Mouse (Mus musculus): ENCODE measurements around the gene Nf1. TPM values are rescaled to one million over a fixed set of nuclear protein-coding genes. Genes with fewer than 3 reads are reported as not detected.

Nf1 gene
- polyA plus RNA-seq, 1 experiment from 2014 or later = 4.1 TPM

- Histone ChIP-seq H3K4me1 (ENCODE audit: control insufficient read depth, insufficient read depth, low read length) (0 out of 2 replicates have a peak, but pooled peaks cover 6% of the 10 kb centered on the region), H3K4me3 (replicated peaks; ENCODE audit: low read length) (no peak overlapping the region), H3K27me3 (ENCODE audit: control insufficient read depth, insufficient read depth, low read length) (no peaks in the 10 kb centered on the region), H3K9me3 (replicated peaks; ENCODE audit: control insufficient read depth, low read length) (no peaks in the 10 kb centered on the region), H3K36me3 (ENCODE audit: control insufficient read depth, insufficient read depth, low read length) (peaks cover 2% of the 10 kb centered on the region; the same call in 1 of the 2 replicates), H3K9ac (ENCODE audit: low read length) (no peak overlapping the region), H3K4me2 (ENCODE audit: low read depth, low read length) (no peak overlapping the region), H3K27ac (ENCODE audit: low read length) (no peak overlapping the region)
- peak; percentile 69; the same call in 1 of the 2 replicates for ATAC-seq (ENCODE audit: insufficient read depth, low FRiP score)
- 55% methylated on average over 6 of the region's 6 CpGs for WGBS
These were observed 143.9 kb downstream of the Nf1 start for GRCm38 (mm10) chr11:79483392-79483791.

GRCm38 (mm10) chr11:79483876-79484528 lies 144.5 kb downstream of the Nf1 start:
- Histone ChIP-seq H3K9me3 (replicated peaks; ENCODE audit: control insufficient read depth, low read length) (no peaks in the 10 kb centered on the region), H3K4me1 (ENCODE audit: control insufficient read depth, insufficient read depth, low read length) (peaks cover 6% of the 10 kb centered on the region; the same call in 1 of the 2 replicates), H3K36me3 (ENCODE audit: control insufficient read depth, insufficient read depth, low read length) (peaks cover 2% of the 10 kb centered on the region; the same call in 1 of the 2 replicates), H3K4me2 (ENCODE audit: low read depth, low read length) (no peak overlapping the region), H3K27me3 (ENCODE audit: control insufficient read depth, insufficient read depth, low read length) (no peaks in the 10 kb centered on the region), H3K27ac (ENCODE audit: low read length) (peak overlapping the region; percentile 77), H3K4me3 (replicated peaks; ENCODE audit: low read length) (no peak overlapping the region), H3K9ac (ENCODE audit: low read length) (no peak overlapping the region)
- peak; percentile 84 for ATAC-seq (ENCODE audit: insufficient read depth, low FRiP score)
- WGBS = 61% methylated on average over 7 of the region's 7 CpGs

GRCm38 (mm10) chr11:79484721-79485120 lies 145.2 kb downstream of the Nf1 start:
- no peaks in the 10 kb centered on the region for H3K9me3 ChIP-seq (replicated peaks; ENCODE audit: control insufficient read depth, low read length)
- no peak overlapping the region for H3K4me3 ChIP-seq (replicated peaks; ENCODE audit: low read length)
- H3K27ac ChIP-seq (ENCODE audit: low read length) = no peak overlapping the region
- peaks cover 9% of the 10 kb centered on the region; the same call in 1 of the 2 replicates for H3K4me1 ChIP-seq (ENCODE audit: control insufficient read depth, insufficient read depth, low read length)
- no peak overlapping the region for H3K9ac ChIP-seq (ENCODE audit: low read length)
- H3K4me2 ChIP-seq (ENCODE audit: low read depth, low read length) = no peak overlapping the region
- no peak for ATAC-seq (ENCODE audit: insufficient read depth, low FRiP score)
- H3K27me3 ChIP-seq (ENCODE audit: control insufficient read depth, insufficient read depth, low read length) = no peaks in the 10 kb centered on the region
- peaks cover 2% of the 10 kb centered on the region; the same call in 1 of the 2 replicates for H3K36me3 ChIP-seq (ENCODE audit: control insufficient read depth, insufficient read depth, low read length)

- Histone ChIP-seq H3K9me3 (replicated peaks; ENCODE audit: control insufficient read depth, low read length) (no peaks in the 10 kb centered on the region), H3K4me1 (ENCODE audit: control insufficient read depth, insufficient read depth, low read length) (no peaks in the 10 kb centered on the region), H3K27me3 (ENCODE audit: control insufficient read depth, insufficient read depth, low read length) (no peaks in the 10 kb centered on the region), H3K27ac (ENCODE audit: low read length) (no peak overlapping the region), H3K36me3 (ENCODE audit: control insufficient read depth, insufficient read depth, low read length) (no peaks in the 10 kb centered on the region), H3K9ac (ENCODE audit: low read length) (no peak overlapping the region), H3K4me3 (replicated peaks; ENCODE audit: low read length) (no peak overlapping the region), H3K4me2 (ENCODE audit: low read depth, low read length) (no peak overlapping the region)
- 79% methylated on average over 10 of the region's 10 CpGs for WGBS
- no peak for ATAC-seq (ENCODE audit: insufficient read depth, low FRiP score)
These were observed 155.7 kb downstream of the Nf1 start for GRCm38 (mm10) chr11:79494976-79495800.

- Histone ChIP-seq H3K36me3 (ENCODE audit: control insufficient read depth, insufficient read depth, low read length) (no peaks in the 10 kb centered on the region), H3K9ac (ENCODE audit: low read length) (no peak overlapping the region), H3K27me3 (ENCODE audit: control insufficient read depth, insufficient read depth, low read length) (no peaks in the 10 kb centered on the region), H3K4me3 (replicated peaks; ENCODE audit: low read length) (no peak overlapping the region), H3K4me1 (ENCODE audit: control insufficient read depth, insufficient read depth, low read length) (no peaks in the 10 kb centered on the region), H3K27ac (ENCODE audit: low read length) (no peak overlapping the region), H3K9me3 (replicated peaks; ENCODE audit: control insufficient read depth, low read length) (no peaks in the 10 kb centered on the region), H3K4me2 (ENCODE audit: low read depth, low read length) (no peak overlapping the region)
- ATAC-seq (ENCODE audit: insufficient read depth, low FRiP score) = no peak
- 78% methylated on average over 2 of the region's 2 CpGs for WGBS
These were observed 163.4 kb downstream of the Nf1 start for GRCm38 (mm10) chr11:79502917-79503316.

- Histone ChIP-seq H3K27ac (ENCODE audit: low read length) (no peak within 1 kb of the TSS), H3K4me2 (ENCODE audit: low read depth, low read length) (no peak within 1 kb of the TSS), H3K4me1 (ENCODE audit: control insufficient read depth, insufficient read depth, low read length) (no peaks in the 10 kb centered on the region), H3K27me3 (ENCODE audit: control insufficient read depth, insufficient read depth, low read length) (no peaks in the 10 kb centered on the region), H3K4me3 (replicated peaks; ENCODE audit: low read length) (no peak within 1 kb of the TSS), H3K36me3 (ENCODE audit: control insufficient read depth, insufficient read depth, low read length) (no peaks in the 10 kb centered on the region), H3K9ac (ENCODE audit: low read length) (no peak within 1 kb of the TSS), H3K9me3 (replicated peaks; ENCODE audit: control insufficient read depth, low read length) (no peaks in the 10 kb centered on the region)
- WGBS = 50% methylated on average over 8 of the region's 8 CpGs
- no peak for ATAC-seq (ENCODE audit: insufficient read depth, low FRiP score)
These were observed 164.4 kb downstream of the Nf1 start, which contains the start of gene Omg for GRCm38 (mm10) chr11:79503845-79504244. Gene Omg, minus strand, starts transcription at chr11:79504084.

GRCm38 (mm10) chr11:79504506-79504905 lies 165.0 kb downstream of the Nf1 start:
- Histone ChIP-seq H3K27ac (ENCODE audit: low read length) (no peak overlapping the region), H3K27me3 (ENCODE audit: control insufficient read depth, insufficient read depth, low read length) (no peaks in the 10 kb centered on the region), H3K36me3 (ENCODE audit: control insufficient read depth, insufficient read depth, low read length) (no peaks in the 10 kb centered on the region), H3K9ac (ENCODE audit: low read length) (no peak overlapping the region), H3K4me1 (ENCODE audit: control insufficient read depth, insufficient read depth, low read length) (no peaks in the 10 kb centered on the region), H3K9me3 (replicated peaks; ENCODE audit: control insufficient read depth, low read length) (no peaks in the 10 kb centered on the region), H3K4me3 (replicated peaks; ENCODE audit: low read length) (no peak overlapping the region), H3K4me2 (ENCODE audit: low read depth, low read length) (no peak overlapping the region)
- ATAC-seq (ENCODE audit: insufficient read depth, low FRiP score) = no peak
- WGBS = 84% methylated on average over 7 of the region's 7 CpGs

GRCm38 (mm10) chr11:79511970-79512369 lies 172.5 kb downstream of the Nf1 start:
- H3K4me1 ChIP-seq (ENCODE audit: control insufficient read depth, insufficient read depth, low read length) = no peaks in the 10 kb centered on the region
- no peaks in the 10 kb centered on the region for H3K27me3 ChIP-seq (ENCODE audit: control insufficient read depth, insufficient read depth, low read length)
- H3K9ac ChIP-seq (ENCODE audit: low read length) = no peak overlapping the region
- no peak overlapping the region for H3K4me2 ChIP-seq (ENCODE audit: low read depth, low read length)
- 82% methylated on average over 3 of the region's 3 CpGs for WGBS
- no peak overlapping the region for H3K27ac ChIP-seq (ENCODE audit: low read length)
- no peak for ATAC-seq (ENCODE audit: insufficient read depth, low FRiP score)
- no peaks in the 10 kb centered on the region for H3K9me3 ChIP-seq (replicated peaks; ENCODE audit: control insufficient read depth, low read length)
- no peak overlapping the region for H3K4me3 ChIP-seq (replicated peaks; ENCODE audit: low read length)
- H3K36me3 ChIP-seq (ENCODE audit: control insufficient read depth, insufficient read depth, low read length) = no peaks in the 10 kb centered on the region

GRCm38 (mm10) chr11:79515331-79515730 lies 175.8 kb downstream of the Nf1 start:
- no peak overlapping the region for H3K27ac ChIP-seq (ENCODE audit: low read length)
- H3K9ac ChIP-seq (ENCODE audit: low read length) = no peak overlapping the region
- H3K9me3 ChIP-seq (replicated peaks; ENCODE audit: control insufficient read depth, low read length) = no peaks in the 10 kb centered on the region
- no peak for ATAC-seq (ENCODE audit: insufficient read depth, low FRiP score)
- H3K4me1 ChIP-seq (ENCODE audit: control insufficient read depth, insufficient read depth, low read length) = 0 out of 2 replicates have a peak, but pooled peaks cover 2% of the 10 kb centered on the region
- no peaks in the 10 kb centered on the region for H3K27me3 ChIP-seq (ENCODE audit: control insufficient read depth, insufficient read depth, low read length)
- H3K36me3 ChIP-seq (ENCODE audit: control insufficient read depth, insufficient read depth, low read length) = no peaks in the 10 kb centered on the region
- 57% methylated on average over 6 of the region's 6 CpGs for WGBS
- no peak overlapping the region for H3K4me3 ChIP-seq (replicated peaks; ENCODE audit: low read length)
- no peak overlapping the region for H3K4me2 ChIP-seq (ENCODE audit: low read depth, low read length)

All from stomach, embryonic 16.5 days (tissue).